Mouse (Mus musculus) adrenal gland, postnatal 4 days (tissue): ENCODE results near the gene Dus2. TPM values are rescaled to one million over a fixed set of nuclear protein-coding genes. Genes with fewer than 3 reads are reported as not detected.

ENCODE experiments used
- DNase-seq, 2 experiments: peaks; one replicate each; pipeline ENCODE4 v3.0.0; 2021 to 2022; ENCODE audit warnings: low spot score in 2 of 2, mixed read lengths in 2 of 2
- long read RNA-seq, 2 experiments: library from polyadenylated mRNA; stranded (forward); transcript quantifications; one replicate each; pipeline ENCODE4 v2.0.0; 2021
- total RNA-seq, 2 experiments: library from RNA; stranded (reverse); gene quantifications; 2 replicates each; pipeline ENCODE4 v1.2.3; 2021

Gene Dus2
- total RNA-seq = 10 to 100 TPM; 15.0 to 15.3 TPM
- long read RNA-seq, experiment 1, transcript Dus2-201 (16 exons, 1,860 nt) = major isoform, 15 of 19 reads
- long read RNA-seq, experiment 1, partial matches to known transcripts = 0 of 19 reads
- long read RNA-seq, experiment 1, other reads (novel, unspliced or antisense) = 1 of 19 reads
- long read RNA-seq, experiment 2, transcript Dus2-201 (16 exons, 1,860 nt) = major isoform, 15 of 21 reads
- long read RNA-seq, experiment 2, partial matches to known transcripts = 1 of 21 reads
- long read RNA-seq, experiment 2, other reads (novel, unspliced or antisense) = 5 of 21 reads

GRCm38 (mm10) chr8:105990856-105991387 lies at the start of gene Dus2:
TSS of gene Dus2 (plus strand) at chr8:105991337.
- peak; percentile 60 to 78 for DNase-seq

GRCm38 (mm10) chr8:105942026-105942425 lies 49.1 kb upstream of the Dus2 start:
- DNase-seq = no peak

GRCm38 (mm10) chr8:105942542-105942941 lies 48.6 kb upstream of the Dus2 start:
- no peak for DNase-seq

GRCm38 (mm10) chr8:105943321-105943739 lies 47.8 kb upstream of the Dus2 start, which contains the start of gene Lcat:
TSS of gene Lcat (minus strand) at chr8:105943382.
- no peak for DNase-seq

GRCm38 (mm10) chr8:105949350-105949749 lies 41.8 kb upstream of the Dus2 start:
- DNase-seq = no peak

- no peak for DNase-seq
These were observed 40.0 kb upstream of the Dus2 start for GRCm38 (mm10) chr8:105951057-105951659.

GRCm38 (mm10) chr8:105956556-105956955 lies 34.6 kb upstream of the Dus2 start:
- DNase-seq = no peak

GRCm38 (mm10) chr8:105957813-105958212 lies 33.3 kb upstream of the Dus2 start:
- no peak for DNase-seq

- DNase-seq = no peak
These were observed 31.8 kb upstream of the Dus2 start for GRCm38 (mm10) chr8:105959350-105959749.

- DNase-seq = no peak
These were observed 30.0 kb upstream of the Dus2 start for GRCm38 (mm10) chr8:105961101-105961500.

GRCm38 (mm10) chr8:105961536-105961935 lies 29.6 kb upstream of the Dus2 start:
- no peak for DNase-seq

- no peak for DNase-seq
These were observed 26.5 kb upstream of the Dus2 start for GRCm38 (mm10) chr8:105964506-105965265.

- no peak for DNase-seq
These were observed 25.8 kb upstream of the Dus2 start for GRCm38 (mm10) chr8:105965266-105965904.

- DNase-seq = peak; percentile 66 to 75
These were observed 25.2 kb upstream of the Dus2 start, which contains the start of gene Slc12a4 for GRCm38 (mm10) chr8:105965905-105966341. TSS of gene Slc12a4 (minus strand) at chr8:105966097.

- no peak for DNase-seq
These were observed 24.3 kb upstream of the Dus2 start for GRCm38 (mm10) chr8:105966692-105967311.

GRCm38 (mm10) chr8:105969367-105969766 lies 21.8 kb upstream of the Dus2 start:
- DNase-seq = no peak

GRCm38 (mm10) chr8:105971019-105971720 lies 20.0 kb upstream of the Dus2 start:
- DNase-seq = no peak

- no peak for DNase-seq
These were observed 15.8 kb upstream of the Dus2 start for GRCm38 (mm10) chr8:105975363-105975762.

- DNase-seq = no peak
These were observed 11.8 kb upstream of the Dus2 start, which contains the start of gene Dpep3 for GRCm38 (mm10) chr8:105979325-105979724. TSS of gene Dpep3 (minus strand) at chr8:105979429.

GRCm38 (mm10) chr8:105981146-105981545 lies 10.0 kb upstream of the Dus2 start:
- no peak for DNase-seq
